Mouse (Mus musculus) thymus, postnatal 14 days (tissue): ENCODE results near the gene Pcolce2.

Source experiments
- DNase-seq: peaks from one replicate; pipeline ENCODE4 v3.0.0; 2021

The Pcolce2 gene

DNA sequence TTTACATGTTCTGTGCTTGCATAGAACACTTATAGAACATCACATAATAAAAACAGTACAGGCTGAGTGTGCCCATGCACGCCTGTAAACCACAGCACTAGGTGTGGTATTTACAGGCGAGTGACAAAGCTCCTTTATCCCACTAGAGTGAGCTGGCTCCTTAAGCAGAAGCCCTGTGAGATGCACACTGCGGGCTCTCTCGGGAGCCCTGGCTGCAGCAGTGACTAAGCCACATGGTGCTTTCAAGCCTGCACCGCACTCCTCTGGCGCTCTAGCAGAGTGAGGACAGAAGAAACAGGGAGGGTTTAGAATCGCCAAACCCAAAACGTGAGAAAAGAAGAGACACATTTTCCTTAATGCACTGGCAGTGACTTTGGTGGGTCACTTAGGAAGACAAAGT, 75.2 kb downstream of the Pcolce2 start:
- DNase-seq, result no peak

DNA sequence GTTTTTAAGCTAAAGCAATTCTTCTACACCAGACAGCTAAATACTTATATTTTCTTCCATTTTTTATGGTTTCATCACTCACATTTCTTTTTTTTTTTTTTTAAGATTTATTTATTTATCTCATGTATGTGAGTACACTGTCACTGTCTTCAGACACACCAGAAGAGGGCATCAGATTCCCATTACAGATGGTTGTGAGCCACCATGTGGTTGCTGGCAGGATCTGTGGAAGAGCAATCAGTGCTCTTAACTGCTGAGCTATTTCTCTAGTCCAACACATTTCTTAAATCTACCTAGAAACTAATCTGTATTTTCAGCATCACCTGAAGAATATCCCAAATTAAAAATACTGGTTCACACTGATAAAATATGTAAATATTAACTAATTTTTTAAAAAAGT, 98.8 kb downstream of the Pcolce2 start:
- no peak for DNase-seq

DNA sequence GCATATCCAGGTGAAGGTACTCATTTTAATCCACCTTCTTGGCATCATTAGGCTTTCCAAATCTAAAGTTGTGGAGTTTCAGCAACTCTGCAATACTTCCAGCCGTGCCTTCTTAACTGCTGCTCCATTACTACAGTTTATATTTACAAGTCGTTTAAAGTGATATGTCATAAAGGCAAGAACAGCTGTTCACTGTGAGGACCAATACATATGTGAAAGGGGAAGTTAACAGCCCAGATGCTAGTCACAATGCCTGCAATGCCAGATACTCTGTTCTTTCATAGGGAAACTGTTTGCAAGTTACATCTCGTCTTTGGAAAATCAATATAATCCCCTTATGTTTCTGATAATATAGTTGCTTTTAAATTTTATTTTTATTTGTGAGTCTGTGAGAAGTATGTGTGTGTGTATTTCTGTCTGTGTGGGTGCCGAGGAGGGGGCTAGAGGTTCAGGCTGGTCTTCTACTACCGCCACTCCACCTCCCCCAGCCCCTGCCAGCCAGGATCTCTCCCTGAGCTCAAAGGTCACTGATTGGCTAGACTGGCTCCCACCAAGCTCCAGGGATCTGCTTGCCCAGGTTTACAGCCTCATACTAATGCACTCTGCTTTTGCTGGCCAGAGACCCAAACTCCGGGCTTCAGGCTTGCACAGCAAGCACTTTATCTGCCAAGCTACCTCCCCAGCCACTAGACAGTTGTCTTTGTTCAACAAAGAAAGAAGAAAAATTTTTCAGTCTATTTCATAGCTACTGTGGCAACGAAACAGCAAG, 107.6 kb downstream of the Pcolce2 start:
- no peak for DNase-seq

- DNase-seq, result no peak
Observed at GRCm38 (mm10) chr9:95747298-95747697, 109.9 kb downstream of the Pcolce2 start.
